Mouse (Mus musculus): ENCODE measurements at regions not wholly inside any gene's neighbourhood (a gene's known extent, or its start where the extent isn't known, plus 50 kb on each side); places are given as distances from the start of the nearest gene placed in this dataset.

GRCm38 (mm10) chr10:43655082-43655671 is 77.1 kb downstream of the Cd24a start:
- H3K36me3 ChIP-seq (ENCODE audit: insufficient read depth, low read length): no peaks in the 10 kb centered on the region
- no peak overlapping the region for H3K4me2 ChIP-seq (replicated peaks; ENCODE audit: low read depth, low read length)
- peaks cover 16% of the 10 kb centered on the region for H3K4me1 ChIP-seq (ENCODE audit: insufficient read depth, low read length)
- H3K9ac ChIP-seq (replicated peaks; ENCODE audit: low read length): no peak overlapping the region
- ATAC-seq (ENCODE audit: low FRiP score, low TSS enrichment): peak; percentile 55; the same call in 1 of the 2 replicates
- 27% methylated on average over 8 of the region's 8 CpGs for WGBS
- H3K27ac ChIP-seq (ENCODE audit: low read length): peak overlapping the region; percentile 75
- H3K27me3 ChIP-seq (ENCODE audit: insufficient read depth, low read length): no peaks in the 10 kb centered on the region
- H3K4me3 ChIP-seq (ENCODE audit: low read length): no peak overlapping the region
- peaks cover 3% of the 10 kb centered on the region; the same call in 1 of the 2 replicates for H3K9me3 ChIP-seq (ENCODE audit: low read length)

GRCm38 (mm10) chr10:43655680-43656079 is 77.6 kb downstream of the Cd24a start:
- Histone ChIP-seq H3K4me2 (replicated peaks; ENCODE audit: low read depth, low read length) (no peak overlapping the region), H3K9ac (replicated peaks; ENCODE audit: low read length) (no peak overlapping the region), H3K9me3 (ENCODE audit: low read length) (peaks cover 3% of the 10 kb centered on the region; the same call in 1 of the 2 replicates), H3K4me1 (ENCODE audit: insufficient read depth, low read length) (peaks cover 16% of the 10 kb centered on the region), H3K36me3 (ENCODE audit: insufficient read depth, low read length) (no peaks in the 10 kb centered on the region), H3K27ac (ENCODE audit: low read length) (peak overlapping the region; percentile 75), H3K27me3 (ENCODE audit: insufficient read depth, low read length) (no peaks in the 10 kb centered on the region), H3K4me3 (ENCODE audit: low read length) (no peak overlapping the region)
- ATAC-seq (ENCODE audit: low FRiP score, low TSS enrichment): peak; percentile 81
- 25% methylated on average over 2 of the region's 2 CpGs for WGBS

DNA sequence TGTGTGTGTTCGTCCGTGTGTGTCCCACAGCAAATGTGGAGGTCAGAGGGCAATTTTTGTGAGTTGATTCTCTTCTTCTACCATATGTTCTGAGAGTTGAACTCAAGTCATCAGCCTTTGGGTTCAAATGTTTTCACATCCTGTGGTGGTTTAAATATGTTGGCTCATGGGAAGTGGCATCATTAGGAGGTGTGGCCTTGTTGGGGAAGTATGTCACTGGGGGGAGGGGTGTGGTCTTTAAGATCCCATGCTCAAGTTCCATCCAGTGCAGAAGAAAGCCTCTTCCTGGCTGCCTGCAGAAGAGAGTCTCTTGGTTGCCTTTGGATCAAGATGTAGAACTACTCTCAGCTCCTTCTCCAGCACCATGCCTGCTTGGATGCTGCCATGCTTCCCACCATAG is 78.1 kb downstream of the Cd24a start:
- no peak overlapping the region for H3K9ac ChIP-seq (replicated peaks; ENCODE audit: low read length)
- H3K36me3 ChIP-seq (ENCODE audit: insufficient read depth, low read length): no peaks in the 10 kb centered on the region
- H3K27me3 ChIP-seq (ENCODE audit: insufficient read depth, low read length): no peaks in the 10 kb centered on the region
- H3K9me3 ChIP-seq (ENCODE audit: low read length): peaks cover 3% of the 10 kb centered on the region; the same call in 1 of the 2 replicates
- no peak overlapping the region for H3K4me3 ChIP-seq (ENCODE audit: low read length)
- H3K4me2 ChIP-seq (replicated peaks; ENCODE audit: low read depth, low read length): no peak overlapping the region
- peaks cover 16% of the 10 kb centered on the region for H3K4me1 ChIP-seq (ENCODE audit: insufficient read depth, low read length)
- peak overlapping the region; percentile 34; the same call in 1 of the 2 replicates for H3K27ac ChIP-seq (ENCODE audit: low read length)
- 0 out of 2 replicates have a peak, but pooled peaks have one; percentile 11 for ATAC-seq (ENCODE audit: low FRiP score, low TSS enrichment)
- WGBS: 52% methylated on average over 2 of the region's 2 CpGs

DNA sequence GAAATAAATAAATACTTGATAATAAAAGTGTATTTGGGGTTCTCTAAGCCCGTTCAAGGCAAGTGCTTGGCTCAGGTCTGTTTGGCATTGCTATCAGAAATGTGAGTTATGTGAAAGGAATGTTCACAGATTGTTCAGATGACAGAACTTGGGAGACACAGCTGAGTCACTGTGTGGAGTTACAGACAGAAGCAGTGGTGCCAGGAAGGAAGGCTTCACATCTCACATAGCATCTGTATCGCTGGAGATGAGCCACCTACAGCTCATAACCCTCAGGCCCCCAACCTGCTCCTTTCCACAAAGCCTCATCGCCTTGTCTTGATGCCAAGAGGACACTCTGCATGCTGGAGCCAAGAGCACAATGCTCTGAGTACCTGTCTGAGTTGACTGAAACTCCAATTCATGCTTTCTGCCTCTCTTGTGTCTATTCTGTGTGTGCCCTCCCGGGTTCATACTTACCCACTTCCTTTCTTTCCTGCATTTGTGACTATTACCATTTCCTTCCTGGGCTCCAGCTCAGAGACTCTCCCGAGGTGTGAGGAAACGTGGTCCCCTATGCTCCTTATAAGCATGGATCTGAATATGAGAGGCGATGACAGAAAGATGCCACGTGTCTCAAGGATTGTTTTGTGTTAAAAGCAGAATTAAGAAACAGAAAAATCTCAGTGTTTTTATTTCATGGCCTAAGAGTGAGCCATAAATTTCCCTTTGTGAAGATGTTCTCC is 79.6 kb downstream of the Cd24a start:
- WGBS: 83% methylated on average over 8 of the region's 8 CpGs
- no peak overlapping the region for H3K4me2 ChIP-seq (replicated peaks; ENCODE audit: low read depth, low read length)
- H3K36me3 ChIP-seq (ENCODE audit: insufficient read depth, low read length): no peaks in the 10 kb centered on the region
- H3K9me3 ChIP-seq (ENCODE audit: low read length): peaks cover 3% of the 10 kb centered on the region; the same call in 1 of the 2 replicates
- no peak overlapping the region for H3K4me3 ChIP-seq (ENCODE audit: low read length)
- no peak for ATAC-seq (ENCODE audit: low FRiP score, low TSS enrichment)
- H3K9ac ChIP-seq (replicated peaks; ENCODE audit: low read length): no peak overlapping the region
- peaks cover 16% of the 10 kb centered on the region for H3K4me1 ChIP-seq (ENCODE audit: insufficient read depth, low read length)
- H3K27me3 ChIP-seq (ENCODE audit: insufficient read depth, low read length): no peaks in the 10 kb centered on the region
- no peak overlapping the region for H3K27ac ChIP-seq (ENCODE audit: low read length)

DNA sequence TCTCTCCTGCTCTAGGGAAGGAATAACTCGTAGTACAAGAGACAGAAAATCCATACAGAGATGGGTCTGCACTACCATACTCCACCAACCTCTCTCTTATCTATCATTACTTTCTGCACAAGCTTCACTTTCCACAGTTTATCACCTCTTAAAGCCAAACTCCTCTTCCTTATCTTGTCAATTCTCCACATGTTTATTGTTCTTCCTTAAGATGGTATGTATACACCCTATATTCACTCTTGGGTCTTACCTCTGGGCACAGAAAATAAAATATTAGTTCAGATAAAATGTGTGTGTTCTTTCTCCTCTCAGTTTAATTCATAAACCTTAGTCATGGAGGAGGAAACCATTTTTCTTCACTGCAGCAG is 80.1 kb downstream of the Cd24a start:
- no peaks in the 10 kb centered on the region for H3K36me3 ChIP-seq (ENCODE audit: insufficient read depth, low read length)
- no peak overlapping the region for H3K4me3 ChIP-seq (ENCODE audit: low read length)
- no peak overlapping the region for H3K27ac ChIP-seq (ENCODE audit: low read length)
- H3K27me3 ChIP-seq (ENCODE audit: insufficient read depth, low read length): no peaks in the 10 kb centered on the region
- peaks cover 16% of the 10 kb centered on the region for H3K4me1 ChIP-seq (ENCODE audit: insufficient read depth, low read length)
- peaks cover 3% of the 10 kb centered on the region; the same call in 1 of the 2 replicates for H3K9me3 ChIP-seq (ENCODE audit: low read length)
- no peak overlapping the region for H3K4me2 ChIP-seq (replicated peaks; ENCODE audit: low read depth, low read length)
- ATAC-seq (ENCODE audit: low FRiP score, low TSS enrichment): no peak
- H3K9ac ChIP-seq (replicated peaks; ENCODE audit: low read length): no peak overlapping the region
- WGBS: 73% methylated on average over 1 of the region's 1 CpGs

GRCm38 (mm10) chr10:43664844-43665243 is 86.8 kb downstream of the Cd24a start:
- H3K4me3 ChIP-seq (ENCODE audit: low read length): no peak overlapping the region
- H3K4me2 ChIP-seq (replicated peaks; ENCODE audit: low read depth, low read length): no peak overlapping the region
- 68% methylated on average over 4 of the region's 4 CpGs for WGBS
- H3K9me3 ChIP-seq (ENCODE audit: low read length): no peaks in the 10 kb centered on the region
- no peaks in the 10 kb centered on the region; the same call in 1 of the 2 replicates for H3K4me1 ChIP-seq (ENCODE audit: insufficient read depth, low read length)
- no peak overlapping the region for H3K27ac ChIP-seq (ENCODE audit: low read length)
- H3K36me3 ChIP-seq (ENCODE audit: insufficient read depth, low read length): no peaks in the 10 kb centered on the region
- no peak overlapping the region for H3K9ac ChIP-seq (replicated peaks; ENCODE audit: low read length)
- H3K27me3 ChIP-seq (ENCODE audit: insufficient read depth, low read length): no peaks in the 10 kb centered on the region; the same call in 1 of the 2 replicates
- no peak for ATAC-seq (ENCODE audit: low FRiP score, low TSS enrichment)

GRCm38 (mm10) chr10:43666262-43667085 is 88.4 kb downstream of the Cd24a start:
- Histone ChIP-seq H3K4me2 (replicated peaks; ENCODE audit: low read depth, low read length) (no peak overlapping the region), H3K36me3 (ENCODE audit: insufficient read depth, low read length) (no peaks in the 10 kb centered on the region), H3K4me1 (ENCODE audit: insufficient read depth, low read length) (peaks cover 7% of the 10 kb centered on the region), H3K27me3 (ENCODE audit: insufficient read depth, low read length) (no peaks in the 10 kb centered on the region; the same call in 1 of the 2 replicates), H3K9me3 (ENCODE audit: low read length) (no peaks in the 10 kb centered on the region), H3K27ac (ENCODE audit: low read length) (no peak overlapping the region), H3K9ac (replicated peaks; ENCODE audit: low read length) (no peak overlapping the region), H3K4me3 (ENCODE audit: low read length) (no peak overlapping the region)
- no peak for ATAC-seq (ENCODE audit: low FRiP score, low TSS enrichment)
- 66% methylated on average over 9 of the region's 9 CpGs for WGBS

- H3K9ac ChIP-seq (replicated peaks; ENCODE audit: low read length): no peak overlapping the region
- no peaks in the 10 kb centered on the region; the same call in 1 of the 2 replicates for H3K27me3 ChIP-seq (ENCODE audit: insufficient read depth, low read length)
- no peaks in the 10 kb centered on the region for H3K9me3 ChIP-seq (ENCODE audit: low read length)
- no peak overlapping the region for H3K27ac ChIP-seq (ENCODE audit: low read length)
- H3K4me3 ChIP-seq (ENCODE audit: low read length): no peak overlapping the region
- H3K4me2 ChIP-seq (replicated peaks; ENCODE audit: low read depth, low read length): 0 out of 2 replicates have a peak overlapping the region, but pooled peaks have one; percentile 16
- peaks cover 7% of the 10 kb centered on the region for H3K4me1 ChIP-seq (ENCODE audit: insufficient read depth, low read length)
- WGBS: 66% methylated on average over 25 of the region's 25 CpGs
- ATAC-seq (ENCODE audit: low FRiP score, low TSS enrichment): no peak
- H3K36me3 ChIP-seq (ENCODE audit: insufficient read depth, low read length): no peaks in the 10 kb centered on the region
Observed at GRCm38 (mm10) chr10:43667086-43667690, 89.1 kb downstream of the Cd24a start.

DNA sequence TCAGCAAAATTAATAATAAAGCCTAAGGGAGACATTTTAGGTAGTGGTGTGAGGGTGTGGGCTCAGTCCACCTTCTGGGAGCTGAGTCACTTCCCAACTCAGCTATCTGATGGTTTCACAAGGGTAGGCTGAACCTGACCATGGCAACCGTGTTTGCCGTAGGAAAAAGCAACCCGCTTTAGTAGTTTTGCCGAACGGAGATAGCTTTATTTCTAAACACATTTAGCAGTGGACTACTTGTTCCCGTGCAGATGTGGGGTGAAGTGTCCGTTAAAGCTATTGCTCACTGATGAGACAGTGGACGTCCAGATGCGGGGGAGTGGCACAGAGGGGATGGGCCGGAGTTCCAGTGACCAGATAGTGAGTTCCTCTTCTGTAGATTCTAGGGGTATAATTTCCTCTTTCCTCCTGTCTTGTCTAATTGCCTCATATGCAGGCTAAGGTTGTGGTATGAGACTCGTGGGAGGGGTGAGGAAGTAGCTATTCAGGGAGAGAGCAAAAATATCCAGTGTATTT is 89.7 kb downstream of the Cd24a start:
- ATAC-seq (ENCODE audit: low FRiP score, low TSS enrichment): no peak
- H3K9ac ChIP-seq (replicated peaks; ENCODE audit: low read length): no peak overlapping the region
- WGBS: 57% methylated on average over 11 of the region's 11 CpGs
- H3K9me3 ChIP-seq (ENCODE audit: low read length): no peaks in the 10 kb centered on the region
- H3K4me2 ChIP-seq (replicated peaks; ENCODE audit: low read depth, low read length): 0 out of 2 replicates have a peak overlapping the region, but pooled peaks have one; percentile 16
- no peak overlapping the region for H3K27ac ChIP-seq (ENCODE audit: low read length)
- H3K4me3 ChIP-seq (ENCODE audit: low read length): no peak overlapping the region
- H3K36me3 ChIP-seq (ENCODE audit: insufficient read depth, low read length): no peaks in the 10 kb centered on the region
- peaks cover 11% of the 10 kb centered on the region for H3K4me1 ChIP-seq (ENCODE audit: insufficient read depth, low read length)
- H3K27me3 ChIP-seq (ENCODE audit: insufficient read depth, low read length): no peaks in the 10 kb centered on the region; the same call in 1 of the 2 replicates
